In genomic region chr2:109743208-109743960, GRCm38 (mm10) we compare ENCODE assay signal across 10 mouse cellular contexts.
DNase-seq lines count a peak whose midpoint lies in the region; TF ChIP-seq lines count a peak whose summit lies in the region.
"Had no signal": no experiment of that assay in that cellular context is flagged by ENCODE, and none has a peak within 500 bp of the region (broad histone marks: within the 10 kb centered on the region; RNA-seq: fewer than 3 reads in every experiment).

No protein-coding gene starts in this region.

- no peaks in the 10 kb centered on the region for H3K79me2 ChIP-seq in heart, adult 2 months (replicated peaks; ENCODE audit: control insufficient read depth, insufficient read depth, low read length)

- no peak for TF ChIP-seq CTCF in layer of hippocampus, adult 2 months (conservative IDR thresholded peaks at IDR 0.05)
- no peak for TF ChIP-seq CTCF in heart, adult 2 months (IDR thresholded peaks at IDR 0.05)

- H3K4me1 ChIP-seq in hindbrain, embryonic 10.5 days (replicated peaks): peaks cover 17% of the 10 kb centered on the region
- H3K4me1 ChIP-seq in heart, adult 2 months (ENCODE audit: control insufficient read depth, insufficient read depth, low read length): no peaks in the 10 kb centered on the region

- H3K9ac ChIP-seq in heart, adult 2 months (ENCODE audit: low read depth, low read length): no peak overlapping the region

- no peak overlapping the region for H3K4me3 ChIP-seq in layer of hippocampus, adult 2 months
- no peak overlapping the region for H3K4me3 ChIP-seq in hindbrain, embryonic 10.5 days
- H3K4me3 ChIP-seq in heart, adult 2 months: no peak overlapping the region

- intact Hi-C loops in heart, adult 2 months (cut with DNase I): no loop called here

- H3K36me3 ChIP-seq in hindbrain, embryonic 10.5 days: no peaks in the 10 kb centered on the region
- no peaks in the 10 kb centered on the region for H3K36me3 ChIP-seq in heart, adult 2 months (ENCODE audit: control insufficient read depth, insufficient read depth, low read length)

- no peaks in the 10 kb centered on the region for H3K9me3 ChIP-seq in hindbrain, embryonic 10.5 days

- DNase-seq in layer of hippocampus, adult 2 months (ENCODE audit: low spot score in 2 of 2): no peak
- DNase-seq in layer of hippocampus, postnatal 25 days (ENCODE audit: extremely low spot score in 1 of 2, low spot score in 1 of 2): no peak
- no peak for DNase-seq in hindbrain, embryonic 10.5 days (ENCODE audit: low spot score)
- peak; percentile 58 for DNase-seq in mesoderm, embryonic 11.5 days (ENCODE audit: low read depth, low spot score)
- DNase-seq in retina, postnatal 1 day: peak; percentile 81
- DNase-seq in layer of hippocampus, postnatal 36 days: no peak
- no peak for DNase-seq in heart, adult 2 months
- DNase-seq in gastrocnemius, adult 18-20 months (ENCODE audit: low spot score): no peak
- DNase-seq: kidney, adult 8-10 months; lung, adult 2 months had no signal

- H3K27me3 ChIP-seq in hindbrain, embryonic 10.5 days (ENCODE audit: insufficient read depth, poor library complexity, severe bottlenecking): no peaks in the 10 kb centered on the region
- no peaks in the 10 kb centered on the region for H3K27me3 ChIP-seq in heart, adult 2 months (ENCODE audit: control insufficient read depth, insufficient read depth, low read length)

- H3K27ac ChIP-seq in layer of hippocampus, adult 2 months: 0 out of 2 replicates have a peak overlapping the region, but pooled peaks have one; percentile 7
- peak overlapping the region; percentile 9; the same call in 1 of the 2 replicates for H3K27ac ChIP-seq in hindbrain, embryonic 10.5 days
- H3K27ac ChIP-seq in heart, adult 2 months: no peak overlapping the region

- no peak for TF ChIP-seq EP300 in heart, adult 2 months (IDR thresholded peaks at IDR 0.05; ENCODE audit: insufficient read depth, low read depth, low read length)

- 60% methylated on average over 3 of the region's 3 CpGs for WGBS in hindbrain, embryonic 10.5 days
- 66% methylated on average over 3 of the region's 3 CpGs for WGBS in heart, adult 2 months

- no peak for TF ChIP-seq POLR2A in heart, adult 2 months (IDR thresholded peaks at IDR 0.05; ENCODE audit: insufficient read depth, low read depth, low read length)

Comparison
In these comparisons a context has a peak if more than half of its experiments do, and no peak if none do; other contexts are left out.
1. DNase-seq: peak in mesoderm, embryonic 11.5 days (single experiment) and retina, postnatal 1 day (single experiment); none in layer of hippocampus, adult 2 months (0 of 2), layer of hippocampus, postnatal 25 days (0 of 2), hindbrain, embryonic 10.5 days (single experiment), layer of hippocampus, postnatal 36 days (0 of 2), heart, adult 2 months (0 of 2) and gastrocnemius, adult 18-20 months (single experiment).